Mouse (Mus musculus) MN1 (cell line): ENCODE results near the gene Muc13.

Source experiments
- DNase-seq: peaks from one replicate; pipeline ENCODE4 v3.0.0-alpha.2; 2016; ENCODE audit warnings: low spot score

Muc13 gene

GRCm38 (mm10) chr16:33863208-33863751 lies 69.4 kb downstream of the Muc13 start:
- DNase-seq, result no peak
